Mouse (Mus musculus): Measurements from ENCODE around the gene Iqgap1.
A peak's percentile ranks its signal among the peaks of the same experiment; 100 is the strongest.

The Iqgap1 gene

GRCm38 (mm10) chr7:80719038-80719437 is 106.7 kb downstream of the Iqgap1 start:
- DNase-seq (ENCODE audit: low read depth, low spot score) = no peak

GRCm38 (mm10) chr7:80718471-80718870 is 107.3 kb downstream of the Iqgap1 start:
- no peak for DNase-seq (ENCODE audit: low read depth, low spot score)

GRCm38 (mm10) chr7:80716758-80717157 is 109.0 kb downstream of the Iqgap1 start:
- no peak for DNase-seq (ENCODE audit: low read depth, low spot score)

GRCm38 (mm10) chr7:80715306-80715705 is 110.5 kb downstream of the Iqgap1 start:
- DNase-seq (ENCODE audit: low read depth, low spot score) = peak; percentile 91

- no peak for DNase-seq (ENCODE audit: low read depth, low spot score)
Observed at GRCm38 (mm10) chr7:80711496-80711895, 114.3 kb downstream of the Iqgap1 start.

GRCm38 (mm10) chr7:80710333-80710732 is 115.4 kb downstream of the Iqgap1 start:
- no peak for DNase-seq (ENCODE audit: low read depth, low spot score)

GRCm38 (mm10) chr7:80704066-80704465 is 121.7 kb downstream of the Iqgap1 start:
- no peak for DNase-seq (ENCODE audit: low read depth, low spot score)

GRCm38 (mm10) chr7:80702510-80702909 is 123.3 kb downstream of the Iqgap1 start:
- DNase-seq (ENCODE audit: low read depth, low spot score) = peak; percentile 16

GRCm38 (mm10) chr7:80699709-80700108 is 126.1 kb downstream of the Iqgap1 start:
- DNase-seq (ENCODE audit: low read depth, low spot score) = no peak

- DNase-seq (ENCODE audit: low read depth, low spot score) = no peak
Observed at GRCm38 (mm10) chr7:80698940-80699339, 126.8 kb downstream of the Iqgap1 start.

- no peak for DNase-seq (ENCODE audit: low read depth, low spot score)
Observed at GRCm38 (mm10) chr7:80697859-80698258, 127.9 kb downstream of the Iqgap1 start.

- DNase-seq (ENCODE audit: low read depth, low spot score) = no peak
Observed at GRCm38 (mm10) chr7:80696903-80697302, 128.9 kb downstream of the Iqgap1 start.

- DNase-seq (ENCODE audit: low read depth, low spot score) = no peak
Observed at GRCm38 (mm10) chr7:80696334-80696733, 129.4 kb downstream of the Iqgap1 start.

- DNase-seq (ENCODE audit: low read depth, low spot score) = no peak
Observed at GRCm38 (mm10) chr7:80692472-80692871, 133.3 kb downstream of the Iqgap1 start.

GRCm38 (mm10) chr7:80691131-80691530 is 134.6 kb downstream of the Iqgap1 start:
- DNase-seq (ENCODE audit: low read depth, low spot score) = no peak

GRCm38 (mm10) chr7:80689221-80689591 is 136.6 kb downstream of the Iqgap1 start:
- peak; percentile 70 for DNase-seq (ENCODE audit: low read depth, low spot score)

- peak; percentile 30 for DNase-seq (ENCODE audit: low read depth, low spot score)
Observed at GRCm38 (mm10) chr7:80688556-80689220, 137.1 kb downstream of the Iqgap1 start, which contains the start of gene Crtc3. Gene Crtc3 (minus strand): TSS chr7:80688877.

- DNase-seq (ENCODE audit: low read depth, low spot score) = peak; percentile 73
Observed at GRCm38 (mm10) chr7:80687721-80688555, 137.8 kb downstream of the Iqgap1 start.

GRCm38 (mm10) chr7:80685639-80686038 is 140.1 kb downstream of the Iqgap1 start:
- no peak for DNase-seq (ENCODE audit: low read depth, low spot score)

GRCm38 (mm10) chr7:80682630-80683029 is 143.1 kb downstream of the Iqgap1 start:
- DNase-seq (ENCODE audit: low read depth, low spot score) = no peak

- DNase-seq (ENCODE audit: low read depth, low spot score) = no peak
Observed at GRCm38 (mm10) chr7:80680218-80680847, 145.4 kb downstream of the Iqgap1 start.

GRCm38 (mm10) chr7:80672323-80672722 is 153.5 kb downstream of the Iqgap1 start:
- DNase-seq (ENCODE audit: low read depth, low spot score) = no peak

Measured in 3T3-L1 (cell line).